Mouse (Mus musculus): ENCODE measurements around the gene Actbl2.

GRCm38 (mm10) chr13:111294965-111295494 lies 40.2 kb downstream of the Actbl2 start:
- TF ChIP-seq CTCF (IDR thresholded peaks at IDR 0.05; ENCODE audit: control insufficient read depth, insufficient read depth, low read length), result no peak
- TF ChIP-seq POLR2A (IDR thresholded peaks at IDR 0.05; ENCODE audit: borderline replicate concordance, control insufficient read depth, low read depth, low read length), result no peak
